Comparison of ENCODE assay signal across 13 mouse cellular contexts in genomic region chr16:73367926-73368325, GRCm38 (mm10).
DNase-seq lines count a peak whose midpoint lies in the region; ATAC-seq lines count a peak whose summit lies in the region.
"Had no signal": no experiment of that assay in that cellular context is flagged by ENCODE, and none has a peak within 500 bp of the region (broad histone marks: within the 10 kb centered on the region; RNA-seq: fewer than 3 reads in every experiment).

No protein-coding gene starts in this region.

- H3K4me3 ChIP-seq in embryonic facial prominence, embryonic 14.5 days (ENCODE audit: low read depth, low read length), result no peak overlapping the region
- H3K4me3 ChIP-seq in embryonic facial prominence, embryonic 10.5 days, result no peak overlapping the region
- no peak overlapping the region for H3K4me3 ChIP-seq in hindbrain, embryonic 14.5 days (replicated peaks; ENCODE audit: low read length)
- no peak overlapping the region for H3K4me3 ChIP-seq in hindbrain, embryonic 16.5 days (ENCODE audit: low read length)
- no peak overlapping the region for H3K4me3 ChIP-seq in lung, embryonic 15.5 days
- no peak overlapping the region for H3K4me3 ChIP-seq in stomach, embryonic 14.5 days (ENCODE audit: low read depth, low read length)
- H3K4me3 ChIP-seq: limb, embryonic 12.5 days; neural tube, embryonic 12.5 days had no signal

- no peak overlapping the region for H3K9ac ChIP-seq in embryonic facial prominence, embryonic 14.5 days (ENCODE audit: low read depth, low read length)
- no peak overlapping the region for H3K9ac ChIP-seq in hindbrain, embryonic 14.5 days
- H3K9ac ChIP-seq in hindbrain, embryonic 16.5 days (ENCODE audit: low read depth, low read length), result no peak overlapping the region
- H3K9ac ChIP-seq in lung, embryonic 15.5 days, result no peak overlapping the region
- no peak overlapping the region for H3K9ac ChIP-seq in stomach, embryonic 14.5 days (replicated peaks; ENCODE audit: low read depth, low read length)
- H3K9ac ChIP-seq: limb, embryonic 12.5 days; liver, embryonic 14.5 days; neural tube, embryonic 12.5 days had no signal

- no peak for DNase-seq in embryonic facial prominence, embryonic 14.5 days (ENCODE audit: low spot score)
- no peak for DNase-seq in embryonic facial prominence, embryonic 10.5 days (ENCODE audit: low spot score)
- no peak for DNase-seq in hindbrain, embryonic 14.5 days (ENCODE audit: low spot score)
- no peak for DNase-seq in lung, postnatal 36 days
- DNase-seq in cerebellum, adult 11-12 months, result no peak
- DNase-seq: adrenal gland, postnatal 10 days; cerebellum, adult 8-10 months had no signal

- no peak for ATAC-seq in embryonic facial prominence, embryonic 14.5 days (ENCODE audit: low read depth)
- no peak for ATAC-seq in hindbrain, embryonic 14.5 days (ENCODE audit: low FRiP score)
- no peak for ATAC-seq in hindbrain, embryonic 16.5 days
- peak; percentile 35; the same call in 1 of the 2 replicates for ATAC-seq in lung, embryonic 15.5 days (ENCODE audit: borderline replicate concordance, extremely low read depth, low FRiP score, low TSS enrichment)
- ATAC-seq in stomach, embryonic 14.5 days (ENCODE audit: insufficient number of reproducible peaks, insufficient read depth, low FRiP score, low read depth), result no peak

- 80% methylated on average over 5 of the region's 5 CpGs for WGBS in embryonic facial prominence, embryonic 14.5 days
- WGBS in embryonic facial prominence, embryonic 10.5 days, result 89% methylated on average over 5 of the region's 5 CpGs
- 74% methylated on average over 5 of the region's 5 CpGs for WGBS in hindbrain, embryonic 14.5 days
- 84% methylated on average over 5 of the region's 5 CpGs for WGBS in hindbrain, embryonic 16.5 days
- WGBS in lung, embryonic 15.5 days, result 64% methylated on average over 5 of the region's 5 CpGs
- 48% methylated on average over 5 of the region's 5 CpGs for WGBS in stomach, embryonic 14.5 days

- 0 out of 2 replicates have a peak overlapping the region, but pooled peaks have one; percentile 4 for H3K4me2 ChIP-seq in embryonic facial prominence, embryonic 14.5 days (ENCODE audit: low read depth, low read length)
- no peak overlapping the region for H3K4me2 ChIP-seq in hindbrain, embryonic 14.5 days (replicated peaks)
- H3K4me2 ChIP-seq in hindbrain, embryonic 16.5 days (ENCODE audit: low read length), result no peak overlapping the region; the same call in 1 of the 2 replicates
- peak overlapping the region; percentile 35 for H3K4me2 ChIP-seq in lung, embryonic 15.5 days
- no peak overlapping the region; the same call in 1 of the 2 replicates for H3K4me2 ChIP-seq in stomach, embryonic 14.5 days (replicated peaks; ENCODE audit: low read depth, low read length)
- H3K4me2 ChIP-seq: limb, embryonic 12.5 days; neural tube, embryonic 12.5 days had no signal

- H3K27me3 ChIP-seq in embryonic facial prominence, embryonic 14.5 days (replicated peaks; ENCODE audit: control insufficient read depth, insufficient read depth, low read length), result no peaks in the 10 kb centered on the region
- H3K27me3 ChIP-seq in embryonic facial prominence, embryonic 10.5 days (replicated peaks; ENCODE audit: low read depth, poor library complexity, severe bottlenecking), result peaks cover 7% of the 10 kb centered on the region; the same call in 1 of the 2 replicates
- no peaks in the 10 kb centered on the region for H3K27me3 ChIP-seq in hindbrain, embryonic 14.5 days (ENCODE audit: control insufficient read depth, insufficient read depth, low read length)
- H3K27me3 ChIP-seq in hindbrain, embryonic 16.5 days (replicated peaks; ENCODE audit: control insufficient read depth, insufficient read depth, low read length), result no peaks in the 10 kb centered on the region
- H3K27me3 ChIP-seq in lung, embryonic 15.5 days, result no peaks in the 10 kb centered on the region
- no peaks in the 10 kb centered on the region for H3K27me3 ChIP-seq in stomach, embryonic 14.5 days (ENCODE audit: control insufficient read depth, insufficient read depth, low read length)
- H3K27me3 ChIP-seq: limb, embryonic 12.5 days; neural tube, embryonic 12.5 days had no signal

- no peaks in the 10 kb centered on the region for H3K36me3 ChIP-seq in embryonic facial prominence, embryonic 14.5 days (ENCODE audit: control insufficient read depth, insufficient read depth, low read length)
- H3K36me3 ChIP-seq in embryonic facial prominence, embryonic 10.5 days (replicated peaks), result no peaks in the 10 kb centered on the region
- no peaks in the 10 kb centered on the region for H3K36me3 ChIP-seq in hindbrain, embryonic 14.5 days (replicated peaks; ENCODE audit: control insufficient read depth, insufficient read depth)
- no peaks in the 10 kb centered on the region for H3K36me3 ChIP-seq in hindbrain, embryonic 16.5 days (ENCODE audit: control insufficient read depth, insufficient read depth, low read length)
- H3K36me3 ChIP-seq in lung, embryonic 15.5 days, result no peaks in the 10 kb centered on the region
- H3K36me3 ChIP-seq in stomach, embryonic 14.5 days (ENCODE audit: control insufficient read depth, insufficient read depth, low read length), result no peaks in the 10 kb centered on the region
- H3K36me3 ChIP-seq: limb, embryonic 12.5 days; neural tube, embryonic 12.5 days had no signal

- H3K4me1 ChIP-seq in embryonic facial prominence, embryonic 14.5 days (ENCODE audit: control insufficient read depth, insufficient read depth, low read length), result 0 out of 2 replicates have a peak, but pooled peaks cover 3% of the 10 kb centered on the region
- peaks cover 8% of the 10 kb centered on the region for H3K4me1 ChIP-seq in embryonic facial prominence, embryonic 10.5 days
- 0 out of 2 replicates have a peak, but pooled peaks cover 11% of the 10 kb centered on the region for H3K4me1 ChIP-seq in hindbrain, embryonic 14.5 days (replicated peaks; ENCODE audit: control insufficient read depth, insufficient read depth, low read length)
- no peaks in the 10 kb centered on the region for H3K4me1 ChIP-seq in hindbrain, embryonic 16.5 days (ENCODE audit: control insufficient read depth, insufficient read depth, low read depth, low read length)
- peaks cover 6% of the 10 kb centered on the region; the same call in 1 of the 2 replicates for H3K4me1 ChIP-seq in lung, embryonic 15.5 days
- peaks cover 6% of the 10 kb centered on the region; the same call in 1 of the 2 replicates for H3K4me1 ChIP-seq in stomach, embryonic 14.5 days (ENCODE audit: control insufficient read depth, insufficient read depth, low read length)

- H3K27ac ChIP-seq in embryonic facial prominence, embryonic 14.5 days (replicated peaks; ENCODE audit: low read depth, low read length), result no peak overlapping the region
- H3K27ac ChIP-seq in embryonic facial prominence, embryonic 10.5 days (replicated peaks), result no peak overlapping the region
- 0 out of 2 replicates have a peak overlapping the region, but pooled peaks have one; percentile 38 for H3K27ac ChIP-seq in hindbrain, embryonic 14.5 days
- H3K27ac ChIP-seq in hindbrain, embryonic 16.5 days (ENCODE audit: low read depth, low read length), result no peak overlapping the region
- no peak overlapping the region for H3K27ac ChIP-seq in lung, embryonic 15.5 days
- 0 out of 2 replicates have a peak overlapping the region, but pooled peaks have one; percentile 16 for H3K27ac ChIP-seq in stomach, embryonic 14.5 days (ENCODE audit: low read length)
- H3K27ac ChIP-seq: liver, embryonic 14.5 days; neural tube, embryonic 12.5 days had no signal

- H3K9me3 ChIP-seq in embryonic facial prominence, embryonic 14.5 days (ENCODE audit: control insufficient read depth, low read length), result 0 out of 2 replicates have a peak, but pooled peaks cover 4% of the 10 kb centered on the region
- no peaks in the 10 kb centered on the region for H3K9me3 ChIP-seq in embryonic facial prominence, embryonic 10.5 days
- H3K9me3 ChIP-seq in hindbrain, embryonic 14.5 days (ENCODE audit: control insufficient read depth, low read length), result peaks cover 4% of the 10 kb centered on the region; the same call in 1 of the 2 replicates
- no peaks in the 10 kb centered on the region for H3K9me3 ChIP-seq in hindbrain, embryonic 16.5 days (ENCODE audit: control insufficient read depth, low read length)
- H3K9me3 ChIP-seq in lung, embryonic 15.5 days, result no peaks in the 10 kb centered on the region
- H3K9me3 ChIP-seq in stomach, embryonic 14.5 days (ENCODE audit: control insufficient read depth, low read depth, low read length), result no peaks in the 10 kb centered on the region
- H3K9me3 ChIP-seq: neural tube, embryonic 12.5 days had no signal

Comparison
In these comparisons a context has a peak if more than half of its experiments do, and no peak if none do; other contexts are left out.
1. H3K27ac ChIP-seq: peak in hindbrain, embryonic 14.5 days (single experiment) and stomach, embryonic 14.5 days (single experiment); none in embryonic facial prominence, embryonic 14.5 days (single experiment), embryonic facial prominence, embryonic 10.5 days (single experiment), hindbrain, embryonic 16.5 days (single experiment) and lung, embryonic 15.5 days (single experiment).
2. H3K4me2 ChIP-seq: peak in embryonic facial prominence, embryonic 14.5 days (single experiment) and lung, embryonic 15.5 days (single experiment); none in hindbrain, embryonic 14.5 days (single experiment), hindbrain, embryonic 16.5 days (single experiment) and stomach, embryonic 14.5 days (single experiment).